In genomic region chr9:48740098-48740505, GRCm38 (mm10) we compare ENCODE assay signal across 8 mouse cellular contexts.
DNase-seq lines count a peak whose midpoint lies in the region; ATAC-seq lines count a peak whose summit lies in the region.

No protein-coding gene starts in this region.

- H3K9me3 ChIP-seq in heart, embryonic 12.5 days (replicated peaks): no peaks in the 10 kb centered on the region
- no peaks in the 10 kb centered on the region for H3K9me3 ChIP-seq in kidney, embryonic 16.5 days (ENCODE audit: low read length)
- H3K9me3 ChIP-seq in limb, embryonic 15.5 days: no peaks in the 10 kb centered on the region

- WGBS in heart, embryonic 12.5 days: 21% methylated on average over 11 of the region's 11 CpGs
- WGBS in kidney, embryonic 16.5 days: 18% methylated on average over 11 of the region's 11 CpGs
- 8% methylated on average over 11 of the region's 11 CpGs for WGBS in limb, embryonic 15.5 days

- H3K27me3 ChIP-seq in heart, embryonic 12.5 days (replicated peaks): 0 out of 2 replicates have a peak, but pooled peaks cover 4% of the 10 kb centered on the region
- peaks cover 7% of the 10 kb centered on the region for H3K27me3 ChIP-seq in kidney, embryonic 16.5 days (ENCODE audit: insufficient read depth, low read length)
- H3K27me3 ChIP-seq in limb, embryonic 15.5 days: peaks cover 20% of the 10 kb centered on the region

- H3K27ac ChIP-seq in heart, embryonic 12.5 days (ENCODE audit: poor library complexity, severe bottlenecking): 0 out of 2 replicates have a peak overlapping the region, but pooled peaks have one; percentile 39
- peak overlapping the region; percentile 67; the same call in 1 of the 2 replicates for H3K27ac ChIP-seq in kidney, embryonic 16.5 days (ENCODE audit: low read length)
- H3K27ac ChIP-seq in limb, embryonic 15.5 days: peak overlapping the region; percentile 75

- ATAC-seq in heart, embryonic 12.5 days (ENCODE audit: insufficient number of reproducible peaks, low FRiP score): peak; percentile 85
- ATAC-seq in kidney, embryonic 16.5 days (ENCODE audit: low FRiP score, low TSS enrichment): peak; percentile 95
- ATAC-seq in limb, embryonic 15.5 days (ENCODE audit: insufficient number of reproducible peaks, low FRiP score, low TSS enrichment, low read depth): peak; percentile 78

- no peaks in the 10 kb centered on the region for H3K36me3 ChIP-seq in heart, embryonic 12.5 days
- no peaks in the 10 kb centered on the region for H3K36me3 ChIP-seq in kidney, embryonic 16.5 days (ENCODE audit: insufficient read depth, low read length)
- H3K36me3 ChIP-seq in limb, embryonic 15.5 days: no peaks in the 10 kb centered on the region

- H3K9ac ChIP-seq in heart, embryonic 12.5 days: no peak overlapping the region
- H3K9ac ChIP-seq in kidney, embryonic 16.5 days (replicated peaks; ENCODE audit: low read length): no peak overlapping the region
- H3K9ac ChIP-seq in limb, embryonic 15.5 days: no peak overlapping the region

- H3K4me2 ChIP-seq in heart, embryonic 12.5 days: peak overlapping the region; percentile 52
- H3K4me2 ChIP-seq in kidney, embryonic 16.5 days (replicated peaks; ENCODE audit: low read depth, low read length): peak overlapping the region; percentile 11; the same call in 1 of the 2 replicates
- peak overlapping the region; percentile 32; the same call in 1 of the 2 replicates for H3K4me2 ChIP-seq in limb, embryonic 15.5 days

- H3K4me3 ChIP-seq in heart, embryonic 12.5 days: no peak overlapping the region
- no peak overlapping the region for H3K4me3 ChIP-seq in kidney, embryonic 16.5 days (ENCODE audit: low read length)
- H3K4me3 ChIP-seq in limb, embryonic 15.5 days: no peak overlapping the region

- peaks cover 43% of the 10 kb centered on the region for H3K4me1 ChIP-seq in heart, embryonic 12.5 days (replicated peaks)
- H3K4me1 ChIP-seq in kidney, embryonic 16.5 days (ENCODE audit: insufficient read depth, low read length): peaks cover 38% of the 10 kb centered on the region
- H3K4me1 ChIP-seq in limb, embryonic 15.5 days: peaks cover 57% of the 10 kb centered on the region

- peak; percentile 35 for DNase-seq in embryo, embryonic 10 days (ENCODE audit: low spot score)
- no peak for DNase-seq in embryo, embryonic 9.5 days (ENCODE audit: extremely low spot score)
- peak; percentile 88 for DNase-seq in fibroblast of lung, adult 2 months (ENCODE audit: low read depth)
- peak; percentile 19 to 47 for DNase-seq in monocyte, adult 2 months (ENCODE audit: low read depth in 1 of 2, low spot score in 2 of 2)
- peak; percentile 67 to 72 for DNase-seq in spleen, postnatal 36 days (ENCODE audit: low spot score in 2 of 2)
